Mouse (Mus musculus) liver, embryonic 12.5 days (tissue): ENCODE measurements around the gene Aplp2. TPM values are rescaled to one million over a fixed set of nuclear protein-coding genes. Genes with fewer than 3 reads are reported as not detected.

ENCODE experiments used
- ATAC-seq: fragments of 200-750 bp; cut with Nextera tagmentation; 2 replicates; pipeline ENCODE4 v1.8.0; 2017; ENCODE audit warnings: moderate number of reproducible peaks, mild to moderate bottlenecking, moderate library complexity
- H3K27ac ChIP-seq: fragments of 300-500 bp; sonication (generic); 2 replicates; pipeline ENCODE4 v1.5.1; 2016; ENCODE audit warnings: mild to moderate bottlenecking
- H3K27me3 ChIP-seq: fragments of 300-500 bp; sonication (generic); replicated peaks from 2 replicates; pipeline ENCODE4 v1.6.1; 2016; ENCODE audit warnings: mild to moderate bottlenecking, moderate library complexity
- H3K36me3 ChIP-seq: fragments of 300-500 bp; sonication (generic); 2 replicates; pipeline ENCODE4 v1.6.1; 2016; ENCODE audit warnings: mild to moderate bottlenecking, moderate library complexity
- H3K4me1 ChIP-seq: fragments of 300-500 bp; sonication (generic); 2 replicates; pipeline ENCODE4 v1.6.1; 2016
- H3K4me2 ChIP-seq: fragments of 300-500 bp; sonication (generic); 2 replicates; pipeline ENCODE4 v1.6.1; 2016; ENCODE audit warnings: mild to moderate bottlenecking, moderate library complexity
- H3K4me3 ChIP-seq: fragments of 300-500 bp; sonication (generic); 2 replicates; pipeline ENCODE4 v1.5.1; 2016; ENCODE audit warnings: mild to moderate bottlenecking, moderate library complexity
- H3K9ac ChIP-seq: fragments of 300-500 bp; sonication (generic); 2 replicates; pipeline ENCODE4 v1.6.1; 2016; ENCODE audit warnings: mild to moderate bottlenecking, moderate library complexity
- H3K9me3 ChIP-seq: fragments of 300-500 bp; sonication (generic); replicated peaks from 2 replicates; pipeline ENCODE4 v1.6.1; 2016; ENCODE audit warnings: mild to moderate bottlenecking, moderate library complexity
- WGBS: fragments of 180-500 bp; shearing (Covaris S2); methylation state at CpG from one replicate; pipeline ENCODE4 v1.1.7; 2016; ENCODE audit not compliant: insufficient replicate concordance; 5-methylcytosine and 5-hydroxymethylcytosine counted together
- polyA plus RNA-seq: library from polyadenylated mRNA; unstranded; fragments of >200 nt; fragmentation: Nextera tagmentation; extraction: Ambion mirVana; gene quantifications from 2 replicates; pipeline ENCODE4 v1.2.1, GENCODE M21; 2016

Aplp2 gene
- polyA plus RNA-seq, 1 experiment from 2014 or later, result 212 TPM

GRCm38 (mm10) chr9:31197782-31198181 lies 13.8 kb downstream of the Aplp2 start:
- Histone ChIP-seq H3K9me3 (peaks cover 3% of the 10 kb centered on the region; the same call in 1 of the 2 replicates), H3K4me2 (no peak overlapping the region), H3K27me3 (no peaks in the 10 kb centered on the region), H3K4me1 (peaks cover 11% of the 10 kb centered on the region; the same call in 1 of the 2 replicates), H3K4me3 (no peak overlapping the region), H3K36me3 (peaks cover 23% of the 10 kb centered on the region), H3K9ac (no peak overlapping the region), H3K27ac (no peak overlapping the region)
- 89% methylated on average over 7 of the region's 7 CpGs for whole genome bisulfite sequencing
- no peak for ATAC-seq

DNA sequence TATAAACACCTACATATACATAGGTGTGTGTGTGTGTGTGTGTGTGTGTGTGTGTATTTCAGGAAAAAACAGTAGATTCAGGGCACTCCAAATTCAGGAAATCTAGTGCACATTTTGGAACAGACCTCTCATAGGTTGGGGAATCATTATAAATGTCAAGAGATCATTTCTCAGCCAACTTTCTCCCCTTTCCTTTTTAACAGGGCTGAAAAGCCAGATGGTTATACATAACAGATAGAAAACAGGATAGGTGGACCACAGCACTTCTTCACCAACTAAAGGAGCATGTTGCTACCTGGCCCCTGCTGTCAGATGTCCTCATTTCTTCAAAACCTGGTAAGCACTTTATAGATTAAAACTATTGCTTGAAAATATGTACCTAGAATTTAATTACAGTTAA lies 14.9 kb downstream of the Aplp2 start:
- H3K27ac ChIP-seq, result no peak overlapping the region
- peaks cover 25% of the 10 kb centered on the region for H3K36me3 ChIP-seq
- no peak overlapping the region for H3K4me3 ChIP-seq
- peaks cover 11% of the 10 kb centered on the region for H3K4me1 ChIP-seq
- H3K4me2 ChIP-seq, result no peak overlapping the region
- no peak for ATAC-seq
- peaks cover 3% of the 10 kb centered on the region; the same call in 1 of the 2 replicates for H3K9me3 ChIP-seq
- no peaks in the 10 kb centered on the region for H3K27me3 ChIP-seq
- no peak overlapping the region for H3K9ac ChIP-seq

GRCm38 (mm10) chr9:31195573-31195972 lies 16.0 kb downstream of the Aplp2 start:
- Histone ChIP-seq H3K36me3 (peaks cover 25% of the 10 kb centered on the region), H3K4me3 (no peak overlapping the region), H3K4me2 (no peak overlapping the region), H3K27me3 (no peaks in the 10 kb centered on the region), H3K9me3 (peaks cover 3% of the 10 kb centered on the region; the same call in 1 of the 2 replicates), H3K27ac (no peak overlapping the region), H3K9ac (no peak overlapping the region), H3K4me1 (peaks cover 17% of the 10 kb centered on the region)
- no peak for ATAC-seq
- WGBS, result 78% methylated on average over 1 of the region's 1 CpGs

- Histone ChIP-seq H3K9ac (no peak overlapping the region), H3K4me1 (peaks cover 25% of the 10 kb centered on the region), H3K4me2 (no peak overlapping the region), H3K27me3 (no peaks in the 10 kb centered on the region), H3K27ac (no peak overlapping the region), H3K36me3 (peaks cover 25% of the 10 kb centered on the region), H3K9me3 (peaks cover 3% of the 10 kb centered on the region; the same call in 1 of the 2 replicates), H3K4me3 (no peak overlapping the region)
- ATAC-seq, result no peak
- WGBS, result 86% methylated on average over 7 of the region's 7 CpGs
Measured at GRCm38 (mm10) chr9:31192378-31192777, 19.2 kb downstream of the Aplp2 start.

DNA sequence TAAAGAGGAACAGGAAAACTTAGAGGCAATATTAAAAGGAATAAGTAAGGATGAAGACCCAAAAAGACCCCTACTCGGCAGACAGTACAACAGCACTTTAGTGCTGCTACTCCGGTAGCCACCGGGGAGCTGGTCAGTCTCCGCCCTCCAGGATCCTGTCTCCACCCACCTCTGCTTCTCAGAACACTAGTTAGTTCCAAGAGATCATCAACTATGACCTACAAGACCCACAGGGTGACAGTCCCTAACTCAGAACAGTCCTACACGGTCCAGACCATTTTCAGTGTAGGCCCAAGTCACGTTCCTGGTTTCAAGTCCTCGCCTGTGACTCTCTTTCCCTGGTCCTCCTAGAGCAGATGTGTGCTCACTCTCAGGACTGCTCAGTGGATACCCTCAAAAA lies 20.1 kb downstream of the Aplp2 start:
- H3K27me3 ChIP-seq, result no peaks in the 10 kb centered on the region
- no peak overlapping the region for H3K4me2 ChIP-seq
- no peak overlapping the region for H3K4me3 ChIP-seq
- peaks cover 25% of the 10 kb centered on the region for H3K36me3 ChIP-seq
- H3K9ac ChIP-seq, result no peak overlapping the region
- WGBS, result 71% methylated on average over 7 of the region's 7 CpGs
- H3K27ac ChIP-seq, result no peak overlapping the region
- peaks cover 25% of the 10 kb centered on the region for H3K4me1 ChIP-seq
- H3K9me3 ChIP-seq, result peaks cover 3% of the 10 kb centered on the region; the same call in 1 of the 2 replicates
- ATAC-seq, result peak; percentile 47; the same call in 1 of the 2 replicates

- Histone ChIP-seq H3K4me3 (no peak overlapping the region), H3K4me2 (no peak overlapping the region), H3K9me3 (peaks cover 3% of the 10 kb centered on the region; the same call in 1 of the 2 replicates), H3K36me3 (peaks cover 15% of the 10 kb centered on the region), H3K27ac (no peak overlapping the region), H3K27me3 (no peaks in the 10 kb centered on the region), H3K9ac (no peak overlapping the region), H3K4me1 (peaks cover 30% of the 10 kb centered on the region)
- 78% methylated on average over 2 of the region's 2 CpGs for WGBS
- no peak for ATAC-seq
Measured at GRCm38 (mm10) chr9:31189194-31189593, 22.4 kb downstream of the Aplp2 start.

- WGBS, result 94% methylated on average over 5 of the region's 5 CpGs
- no peak overlapping the region for H3K4me2 ChIP-seq
- H3K27ac ChIP-seq, result no peak overlapping the region
- no peaks in the 10 kb centered on the region for H3K27me3 ChIP-seq
- no peak for ATAC-seq
- no peak overlapping the region for H3K4me3 ChIP-seq
- no peak overlapping the region for H3K9ac ChIP-seq
- H3K9me3 ChIP-seq, result no peaks in the 10 kb centered on the region
- H3K4me1 ChIP-seq, result peaks cover 46% of the 10 kb centered on the region
- no peaks in the 10 kb centered on the region for H3K36me3 ChIP-seq
Measured at GRCm38 (mm10) chr9:31184439-31184838, 27.2 kb downstream of the Aplp2 start.

GRCm38 (mm10) chr9:31183061-31183460 lies 28.6 kb downstream of the Aplp2 start:
- Histone ChIP-seq H3K4me2 (no peak overlapping the region), H3K36me3 (peaks cover under 1% of the 10 kb centered on the region; the same call in 1 of the 2 replicates), H3K27me3 (no peaks in the 10 kb centered on the region), H3K9ac (no peak overlapping the region), H3K9me3 (no peaks in the 10 kb centered on the region), H3K27ac (no peak overlapping the region), H3K4me1 (peaks cover 43% of the 10 kb centered on the region), H3K4me3 (no peak overlapping the region)
- WGBS, result 69% methylated on average over 4 of the region's 4 CpGs
- no peak for ATAC-seq

- no peak overlapping the region for H3K27ac ChIP-seq
- no peaks in the 10 kb centered on the region for H3K27me3 ChIP-seq
- peaks cover 38% of the 10 kb centered on the region for H3K4me1 ChIP-seq
- H3K4me2 ChIP-seq, result no peak overlapping the region
- no peaks in the 10 kb centered on the region for H3K9me3 ChIP-seq
- ATAC-seq, result no peak
- no peak overlapping the region for H3K9ac ChIP-seq
- H3K36me3 ChIP-seq, result peaks cover 16% of the 10 kb centered on the region
- H3K4me3 ChIP-seq, result no peak overlapping the region
- WGBS, result 80% methylated on average over 10 of the region's 10 CpGs
Measured at GRCm38 (mm10) chr9:31181291-31182085, 30.1 kb downstream of the Aplp2 start.

DNA sequence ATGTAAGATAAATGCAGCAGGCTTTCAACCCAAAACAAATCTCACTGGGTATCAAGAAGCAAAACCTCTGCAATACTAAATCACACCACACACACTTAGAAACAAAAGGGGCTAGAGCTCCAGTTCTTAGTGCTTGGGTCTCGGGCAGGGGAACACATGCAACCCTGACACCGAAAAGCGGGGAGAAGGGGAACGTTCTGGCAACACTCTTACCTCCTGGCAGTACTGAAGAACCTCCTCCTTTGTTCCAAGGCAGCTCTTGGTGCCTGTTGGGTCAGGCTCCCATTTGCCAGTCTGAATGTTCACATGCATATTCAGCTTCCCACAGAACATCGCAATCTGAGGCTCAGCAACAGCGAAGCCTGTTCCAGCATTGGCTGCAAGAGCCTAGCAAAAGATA lies 33.9 kb downstream of the Aplp2 start:
- no peaks in the 10 kb centered on the region for H3K9me3 ChIP-seq
- peaks cover 24% of the 10 kb centered on the region for H3K4me1 ChIP-seq
- no peak overlapping the region for H3K4me3 ChIP-seq
- no peak overlapping the region for H3K27ac ChIP-seq
- no peak overlapping the region for H3K9ac ChIP-seq
- 87% methylated on average over 6 of the region's 6 CpGs for WGBS
- peaks cover 53% of the 10 kb centered on the region for H3K36me3 ChIP-seq
- no peak overlapping the region for H3K4me2 ChIP-seq
- ATAC-seq, result no peak
- H3K27me3 ChIP-seq, result no peaks in the 10 kb centered on the region

DNA sequence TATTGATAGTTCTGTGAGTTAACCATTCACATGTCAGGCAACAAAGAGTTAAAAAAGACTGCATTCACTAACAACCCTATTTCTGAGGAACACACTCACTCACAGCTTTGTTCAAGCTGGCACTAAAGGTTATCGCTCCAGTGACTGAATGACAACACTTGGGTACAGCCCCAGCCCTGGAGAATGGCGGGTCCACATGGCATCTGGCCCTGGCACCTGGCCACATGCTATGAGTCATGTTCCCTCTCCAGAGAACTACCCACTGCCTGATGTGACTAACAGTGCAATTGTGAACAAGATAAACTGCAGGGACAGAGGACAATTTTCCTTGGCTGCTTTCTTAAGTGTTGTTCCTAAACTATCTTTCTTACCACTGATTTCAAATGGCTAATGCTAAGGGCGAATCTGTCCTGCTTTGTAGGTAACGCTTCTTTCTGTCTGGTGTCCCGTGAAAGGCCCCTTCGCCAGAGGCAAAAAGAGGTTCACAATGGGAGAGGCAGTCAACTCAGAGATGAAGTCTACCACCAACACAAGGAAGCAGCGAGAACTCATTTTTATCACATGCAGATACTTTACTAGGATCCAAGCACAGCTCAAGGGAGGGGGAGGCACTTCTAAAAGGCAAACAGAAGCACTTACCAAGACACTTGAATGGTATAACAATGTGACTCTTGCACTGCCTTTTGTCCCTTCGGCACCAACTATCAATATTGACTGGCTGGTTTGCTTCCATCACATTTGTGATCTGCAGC lies 35.1 kb downstream of the Aplp2 start:
- Histone ChIP-seq H3K9me3 (no peaks in the 10 kb centered on the region), H3K27ac (no peak overlapping the region), H3K4me2 (no peak overlapping the region), H3K9ac (no peak overlapping the region), H3K36me3 (peaks cover 62% of the 10 kb centered on the region), H3K27me3 (no peaks in the 10 kb centered on the region), H3K4me3 (no peak overlapping the region), H3K4me1 (peaks cover 15% of the 10 kb centered on the region)
- WGBS, result 84% methylated on average over 8 of the region's 8 CpGs
- ATAC-seq, result no peak

DNA sequence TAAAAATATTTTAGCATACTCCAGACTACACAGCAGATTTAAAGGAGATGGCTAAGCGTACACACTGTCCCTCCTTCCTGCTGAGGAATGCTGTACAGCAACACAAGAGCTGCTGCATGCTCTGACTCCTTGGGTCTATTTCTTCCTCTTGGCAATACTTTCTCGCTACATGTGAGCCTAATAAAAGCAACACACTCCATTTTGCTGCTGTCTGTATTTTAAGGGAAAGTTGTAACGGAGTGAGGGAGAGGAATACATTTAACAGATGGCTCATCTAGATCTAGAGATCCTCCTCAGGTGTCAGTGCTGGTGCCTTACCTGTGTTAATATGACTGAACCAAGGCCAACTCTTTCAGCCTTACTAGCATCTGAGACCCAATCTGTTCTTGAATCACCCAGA lies 35.6 kb downstream of the Aplp2 start:
- Histone ChIP-seq H3K4me3 (no peak overlapping the region), H3K27me3 (no peaks in the 10 kb centered on the region), H3K36me3 (peaks cover 67% of the 10 kb centered on the region), H3K9me3 (no peaks in the 10 kb centered on the region), H3K4me1 (peaks cover 9% of the 10 kb centered on the region; the same call in 1 of the 2 replicates), H3K27ac (no peak overlapping the region), H3K9ac (no peak overlapping the region), H3K4me2 (no peak overlapping the region)
- ATAC-seq, result no peak
- WGBS, result 83% methylated on average over 3 of the region's 3 CpGs
